Mouse (Mus musculus): ENCODE results near the gene Ing5.
"Not testable (repeated sequence)": the region's sequence is repeated elsewhere in the genome, so short reads cannot be mapped to it uniquely, and the experiment has no call there.

The Ing5 gene

DNA sequence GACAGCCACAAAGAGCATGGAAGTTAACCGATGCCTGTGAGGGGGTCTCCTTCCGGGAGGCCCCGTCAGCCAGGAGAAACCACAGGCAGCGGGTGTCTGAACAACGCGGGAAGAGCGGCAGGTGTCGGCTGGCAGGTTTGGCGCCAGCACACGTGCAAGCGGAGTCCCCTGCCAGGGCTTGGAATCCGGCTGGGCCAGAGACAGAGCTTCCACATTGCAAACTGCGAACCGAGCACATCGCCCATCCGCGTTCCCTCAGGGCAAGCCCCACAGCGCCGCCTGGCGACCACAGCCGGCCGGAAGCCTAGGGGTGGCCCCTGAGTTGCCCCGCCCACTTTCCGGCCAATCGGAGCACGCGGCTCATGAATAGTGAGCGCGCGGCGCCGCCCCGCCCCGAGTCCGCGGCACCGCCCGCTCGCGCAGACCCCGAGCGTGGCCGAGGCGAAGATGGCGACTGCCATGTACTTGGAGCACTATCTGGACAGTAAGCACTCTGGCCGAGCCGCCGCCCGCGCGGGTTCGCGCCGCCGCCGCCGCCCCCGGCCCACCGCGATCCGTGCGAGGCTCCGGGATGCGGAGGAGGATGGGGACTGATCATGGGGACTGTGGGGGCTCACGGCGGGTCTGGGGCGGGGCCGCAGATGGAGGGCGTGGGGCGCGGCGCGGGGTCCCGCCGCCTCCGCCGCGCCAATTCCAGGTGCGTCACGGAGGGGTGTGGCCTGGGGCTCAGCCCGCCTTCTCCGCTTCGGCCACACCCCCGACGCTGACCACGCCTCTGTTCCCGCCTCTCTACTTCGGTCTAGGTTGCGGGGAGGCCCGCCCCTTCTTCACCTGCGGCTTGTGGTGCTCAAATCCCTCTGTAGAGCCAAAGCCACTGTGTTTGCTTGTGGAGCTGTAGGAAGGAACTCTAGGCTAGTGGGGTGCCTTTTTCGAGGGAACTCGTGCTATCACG is at the start of gene Ing5:
Ing5 (plus strand) TSS at position 410 of the 952 bp plus-strand sequence.
- DNase-seq (ENCODE audit: low spot score) = peak; percentile 98

DNA sequence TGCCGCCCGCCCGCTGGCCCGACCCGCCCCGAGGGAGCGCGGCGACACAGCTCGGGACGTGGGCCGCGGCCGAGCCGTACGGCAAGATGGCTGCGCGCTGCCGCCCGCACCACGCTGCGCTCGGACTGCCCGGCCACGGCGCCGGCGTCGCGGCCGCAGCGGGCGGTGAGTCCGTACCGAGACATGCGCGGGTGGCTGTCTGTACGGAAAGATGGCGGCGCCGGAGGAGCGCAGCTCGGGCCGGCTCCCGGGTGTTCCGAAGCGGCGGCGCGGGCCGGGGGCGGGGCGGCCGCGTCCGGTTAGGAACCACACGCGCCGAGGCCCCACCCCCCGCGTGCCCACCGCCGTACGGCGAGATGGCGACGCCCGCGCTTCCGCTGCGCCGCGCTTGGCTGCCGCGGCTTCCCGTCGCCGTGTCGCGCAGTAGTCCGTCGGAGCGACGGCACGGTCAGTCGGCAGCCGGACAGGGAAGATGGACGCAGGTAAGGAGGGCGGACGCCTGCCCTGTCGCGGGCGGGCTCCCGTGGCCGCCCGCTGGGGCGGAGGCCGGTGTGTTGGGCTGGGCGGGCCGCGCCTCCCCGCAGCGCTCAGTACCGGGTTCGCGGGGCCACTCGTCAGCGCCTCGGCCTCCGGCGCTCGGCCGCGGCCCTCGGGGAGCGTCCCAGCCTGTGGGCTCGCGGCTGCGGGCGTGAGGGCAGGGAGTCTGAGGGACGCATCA is 49.0 kb upstream of the Ing5 start, which contains the start of gene Thap4:
Thap4 (minus strand) TSS at position 292 of the 718 bp plus-strand sequence.
- peak; percentile 89 for DNase-seq (ENCODE audit: low spot score)

DNA sequence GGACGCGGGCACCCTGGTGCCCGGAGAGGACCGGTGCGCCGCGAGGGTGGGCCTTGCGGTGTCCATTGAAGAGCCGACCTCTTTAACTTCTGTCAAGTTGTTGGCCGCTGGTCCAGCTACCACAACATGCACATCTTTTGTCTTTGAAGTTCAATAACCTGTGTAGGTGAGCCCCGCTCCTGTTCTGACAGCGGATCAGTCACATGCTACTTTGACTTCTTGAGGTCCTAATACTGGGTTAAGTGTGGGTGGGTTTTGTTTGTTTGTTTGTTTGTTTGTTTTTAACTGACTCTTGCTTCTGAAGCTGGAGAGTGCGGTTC is 48.5 kb upstream of the Ing5 start:
- no peak for DNase-seq (ENCODE audit: low spot score)

- no peak for DNase-seq (ENCODE audit: low spot score)
Observed at GRCm38 (mm10) chr1:93755618-93756017, 48.1 kb upstream of the Ing5 start.

DNA sequence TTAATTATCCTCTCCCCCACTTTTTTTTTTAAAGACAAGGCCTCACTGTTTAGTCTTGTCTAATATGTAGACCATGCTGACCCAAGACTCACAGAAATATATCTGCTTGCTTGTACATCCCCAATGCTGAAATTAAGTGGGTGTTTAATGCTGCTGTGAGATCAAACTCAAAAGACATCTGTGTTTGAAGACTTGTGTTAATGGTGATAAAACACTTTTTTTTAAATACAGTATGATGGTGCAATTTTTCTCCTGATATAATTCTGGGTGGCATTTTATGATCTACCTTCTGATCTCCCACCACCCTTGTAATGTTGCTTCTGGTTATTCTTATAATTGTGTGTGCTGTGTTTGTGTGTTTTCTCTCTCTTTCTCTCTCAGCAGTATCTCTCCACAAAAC is 47.6 kb upstream of the Ing5 start:
- DNase-seq (ENCODE audit: low spot score) = no peak

DNA sequence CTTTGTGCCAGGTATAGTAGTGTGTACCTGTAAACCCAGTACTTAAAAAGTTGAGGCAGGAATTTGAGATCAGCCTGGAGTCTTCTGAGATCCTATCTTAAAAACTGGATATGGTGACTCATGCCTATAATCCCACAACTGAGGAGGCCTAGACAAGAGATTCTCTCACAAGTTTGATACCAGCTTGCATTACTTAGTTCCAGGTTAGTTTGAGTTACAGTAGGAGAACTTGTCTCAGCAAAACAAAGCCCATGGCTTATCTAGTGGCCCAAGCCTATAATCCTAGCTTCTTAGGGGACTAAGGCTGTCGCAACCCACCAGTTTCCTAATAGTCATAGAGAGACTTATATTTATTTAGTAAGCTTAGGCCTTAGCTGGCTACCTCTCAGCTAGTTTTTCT is 43.7 kb upstream of the Ing5 start:
- no peak for DNase-seq (ENCODE audit: low spot score)

GRCm38 (mm10) chr1:93763531-93763930 is 40.2 kb upstream of the Ing5 start:
- DNase-seq (ENCODE audit: low spot score) = not testable (repeated sequence)

GRCm38 (mm10) chr1:93764871-93765591 is 38.7 kb upstream of the Ing5 start:
- DNase-seq (ENCODE audit: low spot score) = no peak

- DNase-seq (ENCODE audit: low spot score) = no peak
Observed at GRCm38 (mm10) chr1:93767600-93767999, 36.2 kb upstream of the Ing5 start.

DNA sequence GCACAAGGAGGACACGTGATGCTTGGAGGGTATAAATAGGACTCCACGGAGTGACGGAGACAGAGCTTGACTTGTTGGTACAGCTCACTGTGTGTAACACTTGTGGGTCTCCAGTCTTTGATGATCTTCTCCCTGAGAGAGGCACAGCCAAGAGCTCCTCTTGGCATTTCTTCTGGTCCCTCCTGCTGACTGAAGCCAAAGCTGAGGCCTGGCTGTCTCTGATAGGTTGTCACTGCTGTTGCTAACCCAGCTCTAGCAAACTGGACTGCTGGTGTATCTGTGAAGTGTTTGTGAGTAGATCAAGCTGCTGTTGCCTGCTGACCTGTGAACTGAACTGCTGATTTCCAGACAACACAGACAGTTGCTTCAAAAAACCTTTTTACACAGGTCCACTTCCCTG is 33.9 kb upstream of the Ing5 start:
- no peak for DNase-seq (ENCODE audit: low spot score)

DNA sequence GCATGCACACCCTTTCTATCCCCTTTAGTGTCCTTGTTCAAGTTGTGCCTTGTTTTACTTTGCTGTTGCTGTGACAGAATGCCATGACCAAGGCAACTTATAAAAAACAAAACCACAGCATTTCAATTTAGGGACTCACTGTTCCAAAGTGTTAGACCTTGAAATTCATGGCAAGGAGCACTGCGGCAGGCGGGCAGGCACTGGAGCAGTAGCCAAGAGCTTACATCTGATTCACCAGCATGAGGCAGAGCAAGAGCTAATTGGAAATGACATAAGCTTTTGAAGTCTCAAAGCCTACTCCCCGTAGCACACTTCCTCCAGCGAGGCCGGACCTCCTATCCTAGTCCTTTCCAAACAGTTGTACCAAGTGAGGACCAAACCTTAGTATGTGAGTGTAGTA is 27.1 kb upstream of the Ing5 start:
- no peak for DNase-seq (ENCODE audit: low spot score)

GRCm38 (mm10) chr1:93786912-93787311 is 16.9 kb upstream of the Ing5 start:
- no peak for DNase-seq (ENCODE audit: low spot score)

- no peak for DNase-seq (ENCODE audit: low spot score)
Observed at GRCm38 (mm10) chr1:93794526-93794925, 9.2 kb upstream of the Ing5 start.

GRCm38 (mm10) chr1:93795886-93796285 is 7.9 kb upstream of the Ing5 start:
- DNase-seq (ENCODE audit: low spot score) = no peak

GRCm38 (mm10) chr1:93800670-93801503 is 2.9 kb upstream of the Ing5 start:
- no peak for DNase-seq (ENCODE audit: low spot score)

GRCm38 (mm10) chr1:93801741-93802238 is 2.0 kb upstream of the Ing5 start, which contains the start of gene Dtymk:
Dtymk (minus strand) TSS chr1:93801934.
- DNase-seq (ENCODE audit: low spot score) = peak; percentile 94

GRCm38 (mm10) chr1:93802771-93803170 is 994 bp upstream of the Ing5 start:
- no peak for DNase-seq (ENCODE audit: low spot score)

DNA sequence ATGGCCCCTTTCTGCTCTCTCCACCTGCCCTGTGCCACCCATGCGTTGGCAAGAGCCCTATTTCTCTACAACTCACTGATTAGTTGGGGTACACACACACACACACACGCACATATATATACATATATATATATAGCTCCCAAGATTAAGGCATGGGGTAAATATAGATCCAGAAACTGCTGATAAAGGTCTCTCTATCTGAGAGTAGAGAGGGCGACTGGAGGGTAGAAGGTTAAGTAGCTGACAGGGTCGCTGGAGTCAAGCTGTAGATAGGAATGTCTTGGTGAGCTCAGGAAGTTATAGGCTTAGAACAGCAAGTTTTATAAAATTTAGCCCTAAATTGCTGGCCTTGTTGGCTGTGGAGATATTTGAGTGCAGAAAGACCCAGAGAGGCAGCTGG is 1.1 kb downstream of the Ing5 start:
- no peak for DNase-seq (ENCODE audit: low spot score)

DNA sequence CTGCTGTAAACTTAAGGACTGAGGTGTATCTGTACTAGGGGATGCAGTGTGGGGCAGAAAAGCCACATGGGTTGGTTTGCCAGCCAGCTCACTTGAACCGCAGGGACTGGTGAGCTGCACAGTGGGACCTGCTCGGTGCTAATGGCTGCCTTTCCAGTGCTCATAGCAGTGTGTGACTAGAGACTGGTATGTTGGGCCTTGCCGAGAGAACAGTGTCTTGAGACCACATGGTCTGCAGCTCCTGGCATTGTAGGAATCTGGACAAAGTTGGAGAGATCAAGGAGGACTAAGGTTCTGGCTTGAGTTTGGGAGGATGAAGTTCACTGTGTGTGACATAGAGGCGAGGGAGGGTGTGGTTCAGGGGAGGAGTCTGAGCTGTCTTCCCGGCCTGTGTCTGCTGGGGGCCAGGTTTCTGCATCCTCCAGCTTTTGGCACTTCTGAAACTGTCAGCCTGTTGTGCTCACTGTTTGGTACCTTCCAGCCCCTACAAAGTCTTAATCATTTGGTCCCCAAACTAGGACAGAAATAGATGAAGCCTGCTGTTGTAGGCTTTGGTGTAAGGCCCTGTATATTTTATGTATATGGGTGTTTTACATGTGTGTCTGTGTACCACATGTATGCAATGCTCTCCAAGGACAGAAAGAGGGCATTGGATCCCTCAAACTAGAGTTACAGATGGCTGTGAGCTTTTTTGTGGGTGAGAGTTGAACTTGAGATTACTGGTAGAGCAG is 1.6 kb downstream of the Ing5 start:
- no peak for DNase-seq (ENCODE audit: low spot score)

DNA sequence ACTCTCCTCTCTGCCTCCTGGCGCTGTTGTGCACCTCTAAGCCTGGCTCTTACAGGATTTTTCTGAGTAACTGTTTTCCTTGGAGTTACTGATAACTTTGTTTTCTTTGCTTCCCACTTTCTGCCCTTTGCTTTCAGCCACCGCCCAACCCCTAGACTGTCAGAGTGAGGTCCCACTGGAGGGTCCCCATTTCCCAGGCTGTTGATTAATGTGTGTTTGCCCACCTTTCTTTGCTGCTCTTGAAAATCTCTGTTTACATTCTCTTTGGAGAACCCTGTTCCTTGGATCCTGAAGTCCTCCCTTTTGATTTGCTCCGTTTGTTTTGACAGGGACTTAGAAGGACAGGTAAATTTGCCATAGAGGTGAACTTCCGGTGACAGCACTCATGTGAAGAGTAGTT is 5.1 kb downstream of the Ing5 start:
- peak; percentile 71 for DNase-seq (ENCODE audit: low spot score)

DNA sequence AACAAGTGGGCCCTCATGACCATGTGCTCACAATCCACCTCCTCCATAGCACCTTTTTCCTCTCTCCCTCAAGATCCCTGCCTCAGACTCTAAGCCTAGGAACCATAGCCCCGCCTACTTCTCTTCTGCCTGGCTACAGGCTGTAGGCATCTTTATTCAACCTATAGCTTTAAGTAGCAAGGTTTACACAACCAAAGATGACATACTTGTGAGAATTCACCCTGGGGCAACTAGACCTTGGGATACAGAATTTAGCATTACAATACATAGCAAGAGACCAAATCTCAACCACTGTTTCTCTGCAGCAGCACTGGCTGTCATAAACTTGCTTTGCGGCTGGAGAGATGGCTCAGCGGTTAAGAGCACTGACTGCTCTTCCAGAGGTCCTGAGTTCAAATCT is 6.2 kb downstream of the Ing5 start:
- DNase-seq (ENCODE audit: low spot score) = no peak

Measured in yolk sac, embryonic 10.5 days (tissue).